ENCODE assay signal across 8 mouse cellular contexts in the genomic region with DNA sequence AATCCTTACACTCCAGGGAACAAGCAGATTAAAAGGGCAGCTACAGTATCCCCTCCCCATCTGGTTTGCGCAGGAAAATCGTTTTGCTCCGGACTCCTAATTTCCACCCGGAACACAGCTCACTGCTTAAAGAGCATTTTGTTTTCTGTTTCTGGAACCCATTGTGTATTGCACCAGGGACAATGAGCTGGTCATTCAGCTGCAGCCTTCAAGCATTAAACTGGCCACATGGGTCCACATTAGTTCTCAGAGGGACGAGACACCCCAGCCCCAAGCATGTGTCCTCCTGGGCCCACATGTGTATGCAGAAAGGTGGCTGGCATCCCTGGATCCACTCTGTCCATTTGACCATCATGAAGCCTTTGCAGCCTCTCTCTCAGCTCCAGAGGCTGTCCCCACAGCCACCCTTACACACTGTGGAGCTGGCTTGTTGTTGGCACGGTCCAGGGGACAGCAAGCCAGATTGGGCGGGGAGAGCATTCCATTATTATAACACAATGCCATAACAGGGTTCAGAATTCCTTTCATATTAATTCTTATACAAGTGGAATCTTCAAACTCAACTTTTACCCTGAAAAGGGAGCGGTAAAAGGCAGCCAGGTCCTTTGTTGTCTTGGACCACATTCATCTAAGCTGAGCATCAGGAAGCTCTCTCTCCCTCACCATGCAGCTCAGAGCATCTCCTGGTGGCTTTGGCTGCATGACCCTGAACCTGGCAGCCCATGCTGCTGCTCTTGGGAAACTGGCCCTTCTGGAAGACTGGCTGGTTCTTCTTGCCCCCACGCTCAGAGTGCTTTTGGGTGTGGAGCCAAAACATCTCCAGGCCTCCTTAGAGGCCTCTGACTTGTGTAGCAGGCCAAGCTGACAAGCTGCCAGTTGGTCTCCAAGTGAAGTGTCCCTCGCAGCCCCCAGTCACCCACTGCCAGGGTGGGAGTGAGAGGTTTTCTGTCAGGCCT.
A peak's percentile ranks its signal among the peaks of the same experiment; 100 is the strongest.
DNase-seq lines count a peak whose midpoint lies in the region; ATAC-seq lines count a peak whose summit lies in the region.

No protein-coding gene starts in this region.

- no peaks in the 10 kb centered on the region for H3K36me3 ChIP-seq in hindbrain, embryonic 10.5 days
- no peaks in the 10 kb centered on the region for H3K36me3 ChIP-seq in hindbrain, embryonic 14.5 days (replicated peaks; ENCODE audit: control insufficient read depth, insufficient read depth)
- no peaks in the 10 kb centered on the region for H3K36me3 ChIP-seq in forebrain, embryonic 15.5 days

- no peak overlapping the region for H3K9ac ChIP-seq in hindbrain, embryonic 14.5 days
- H3K9ac ChIP-seq in forebrain, embryonic 15.5 days (replicated peaks), result no peak overlapping the region

- WGBS in hindbrain, embryonic 10.5 days, result 82% methylated on average over 10 of the region's 10 CpGs
- WGBS in hindbrain, embryonic 14.5 days, result 67% methylated on average over 10 of the region's 10 CpGs
- WGBS in forebrain, embryonic 15.5 days, result 78% methylated on average over 10 of the region's 10 CpGs

- H3K9me3 ChIP-seq in hindbrain, embryonic 10.5 days, result no peaks in the 10 kb centered on the region
- H3K9me3 ChIP-seq in hindbrain, embryonic 14.5 days (ENCODE audit: control insufficient read depth, low read length), result no peaks in the 10 kb centered on the region
- H3K9me3 ChIP-seq in forebrain, embryonic 15.5 days, result no peaks in the 10 kb centered on the region

- ATAC-seq in hindbrain, embryonic 14.5 days (ENCODE audit: low FRiP score), result no peak
- ATAC-seq in forebrain, embryonic 15.5 days (replicated peaks), result no peak

- peak overlapping the region; percentile 62 for H3K27ac ChIP-seq in hindbrain, embryonic 10.5 days
- no peak overlapping the region for H3K27ac ChIP-seq in hindbrain, embryonic 14.5 days
- H3K27ac ChIP-seq in forebrain, embryonic 15.5 days (replicated peaks), result no peak overlapping the region

- intact Hi-C loops in gastrocnemius, postnatal 14 days (cut with DNase I; ENCODE audit: low total_unique reads), result no loop called here

- peaks cover 49% of the 10 kb centered on the region for H3K4me1 ChIP-seq in hindbrain, embryonic 10.5 days (replicated peaks)
- peaks cover 30% of the 10 kb centered on the region for H3K4me1 ChIP-seq in hindbrain, embryonic 14.5 days (replicated peaks; ENCODE audit: control insufficient read depth, insufficient read depth, low read length)
- peaks cover 25% of the 10 kb centered on the region for H3K4me1 ChIP-seq in forebrain, embryonic 15.5 days

- H3K4me3 ChIP-seq in hindbrain, embryonic 10.5 days, result no peak overlapping the region
- no peak overlapping the region for H3K4me3 ChIP-seq in hindbrain, embryonic 14.5 days (replicated peaks; ENCODE audit: low read length)
- no peak overlapping the region for H3K4me3 ChIP-seq in forebrain, embryonic 15.5 days

- H3K27me3 ChIP-seq in hindbrain, embryonic 10.5 days (ENCODE audit: insufficient read depth, poor library complexity, severe bottlenecking), result 0 out of 2 replicates have a peak, but pooled peaks cover 7% of the 10 kb centered on the region
- H3K27me3 ChIP-seq in hindbrain, embryonic 14.5 days (ENCODE audit: control insufficient read depth, insufficient read depth, low read length), result no peaks in the 10 kb centered on the region
- no peaks in the 10 kb centered on the region for H3K27me3 ChIP-seq in forebrain, embryonic 15.5 days

- no peak for DNase-seq in hindbrain, embryonic 10.5 days (ENCODE audit: low spot score)
- no peak for DNase-seq in hindbrain, embryonic 14.5 days (ENCODE audit: low spot score)
- DNase-seq in adrenal gland, postnatal 10 days, result peak; percentile 53
- peak; percentile 75 for DNase-seq in gastrocnemius, postnatal 14 days
- DNase-seq in kidney, postnatal 25 days, result peak; percentile 32 to 59
- peak; percentile 77 to 81 for DNase-seq in right cerebral cortex, postnatal 10 days (ENCODE audit: low spot score in 2 of 2)
- no peak for DNase-seq in retina, postnatal 1 day

- no peak overlapping the region for H3K4me2 ChIP-seq in hindbrain, embryonic 14.5 days (replicated peaks)
- no peak overlapping the region for H3K4me2 ChIP-seq in forebrain, embryonic 15.5 days (replicated peaks)

Comparison
In these comparisons a context has a peak if more than half of its experiments do, and no peak if none do; other contexts are left out.
1. DNase-seq: peak in adrenal gland, postnatal 10 days (single experiment), gastrocnemius, postnatal 14 days (single experiment), kidney, postnatal 25 days (2 of 2) and right cerebral cortex, postnatal 10 days (2 of 2); none in hindbrain, embryonic 10.5 days (single experiment), hindbrain, embryonic 14.5 days (single experiment) and retina, postnatal 1 day (single experiment).